Mouse (Mus musculus): ENCODE results near the gene Slc35f1. TPM values are rescaled to one million over a fixed set of nuclear protein-coding genes. Genes with fewer than 3 reads are reported as not detected.
"Not testable (repeated sequence)": the region's sequence is repeated elsewhere in the genome, so short reads cannot be mapped to it uniquely, and the experiment has no call there.

Slc35f1 gene
- total and polyA plus RNA-seq, 2 experiments from 2014 or later, result 35.2 to 111 TPM

DNA sequence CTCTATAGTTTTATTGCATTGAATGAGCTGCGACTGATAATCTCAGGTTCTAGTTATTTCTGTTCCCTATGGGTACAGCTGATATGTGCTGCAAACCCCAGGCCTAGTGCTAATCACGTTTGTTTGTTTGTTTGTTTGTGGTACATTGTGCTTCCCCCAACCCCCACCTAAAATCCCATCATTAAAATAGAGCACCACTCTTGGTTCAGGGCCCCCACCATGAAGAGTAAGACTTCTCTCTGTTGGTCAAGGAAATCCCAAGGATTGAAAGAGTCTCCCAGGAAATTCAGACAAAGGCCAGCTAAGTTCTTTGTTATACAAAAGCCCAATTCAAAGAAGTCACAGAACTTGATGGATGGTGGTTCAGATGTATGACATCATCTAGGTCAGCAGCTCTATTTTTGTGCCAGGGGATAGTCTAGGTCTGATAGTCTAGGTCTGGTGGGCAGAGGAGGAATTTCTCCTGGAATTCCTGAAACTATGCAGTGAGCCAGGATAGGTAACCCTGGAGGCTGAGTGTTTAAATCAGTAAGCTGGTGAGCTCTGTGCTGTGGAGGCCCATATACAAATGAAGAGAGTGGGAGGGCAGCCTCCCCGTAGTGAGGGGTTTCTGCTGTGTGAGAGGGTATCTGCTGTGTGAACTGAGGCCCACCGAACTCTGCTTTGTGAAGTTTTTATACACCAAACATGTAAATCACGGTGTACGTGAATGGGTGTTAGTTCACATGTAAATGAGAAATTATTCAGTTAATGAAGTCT, 187.1 kb downstream of the Slc35f1 start:
- Histone ChIP-seq H3K9ac (replicated peaks; ENCODE audit: low read length, poor library complexity, severe bottlenecking) (no peak overlapping the region), H3K27me3 (ENCODE audit: insufficient read depth, low read length) (no peaks in the 10 kb centered on the region), H3K4me1 (ENCODE audit: insufficient read depth, low read length) (no peaks in the 10 kb centered on the region; the same call in 1 of the 2 replicates), H3K4me2 (ENCODE audit: low read depth, low read length, poor library complexity, severe bottlenecking) (no peak overlapping the region), H3K4me3 (ENCODE audit: low read depth, low read length) (no peak overlapping the region), H3K27ac (ENCODE audit: low read depth, low read length) (no peak overlapping the region), H3K36me3 (ENCODE audit: insufficient read depth, low read length) (no peaks in the 10 kb centered on the region), H3K9me3 (ENCODE audit: low read length) (no peaks in the 10 kb centered on the region)
- no peak for TF ChIP-seq CTCF (IDR thresholded peaks at IDR 0.05)
- 26% methylated on average over 6 of the region's 6 CpGs for WGBS
- ATAC-seq (ENCODE audit: low FRiP score), result peak; percentile 39; the same call in 1 of the 2 replicates
- DNase-seq (ENCODE audit: low spot score), result no peak

DNA sequence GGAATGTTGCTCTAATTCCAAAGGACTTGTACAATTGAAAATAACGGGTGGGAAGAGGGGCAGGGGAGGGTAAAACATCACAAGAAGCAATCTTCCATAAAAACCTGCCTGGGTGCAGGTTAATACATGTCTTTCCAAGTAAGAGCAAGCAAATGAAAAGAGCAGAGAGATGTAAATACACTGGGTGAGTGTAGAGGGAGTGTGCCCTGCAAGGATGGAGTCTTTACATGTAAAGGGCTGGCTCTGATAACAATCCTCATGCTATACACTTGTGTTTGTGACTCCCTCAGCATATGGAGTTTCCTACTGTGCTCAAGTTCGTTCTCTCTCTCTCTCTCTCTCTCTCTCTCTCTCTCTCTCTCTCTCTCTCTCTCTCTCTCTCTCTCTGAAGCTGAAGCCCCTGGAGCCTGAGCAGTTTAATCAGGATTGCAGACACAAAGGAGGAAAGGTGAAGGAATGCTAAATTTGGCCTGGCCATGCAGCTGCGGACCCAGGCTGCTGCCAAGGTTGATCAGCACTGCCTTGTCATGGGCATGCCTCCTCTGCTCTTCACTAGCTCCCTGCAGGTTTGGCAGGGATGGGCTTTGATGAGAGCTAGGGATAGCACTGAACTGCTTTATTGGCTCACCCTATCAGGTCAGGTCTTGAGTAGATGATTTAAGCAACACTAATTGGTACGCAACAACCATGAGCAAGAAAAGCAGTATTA, 187.9 kb downstream of the Slc35f1 start:
- no peaks in the 10 kb centered on the region; the same call in 1 of the 2 replicates for H3K4me1 ChIP-seq (ENCODE audit: insufficient read depth, low read length)
- no peak overlapping the region for H3K4me3 ChIP-seq (ENCODE audit: low read depth, low read length)
- no peaks in the 10 kb centered on the region for H3K9me3 ChIP-seq (ENCODE audit: low read length)
- H3K36me3 ChIP-seq (ENCODE audit: insufficient read depth, low read length), result no peaks in the 10 kb centered on the region
- no peak overlapping the region for H3K4me2 ChIP-seq (ENCODE audit: low read depth, low read length, poor library complexity, severe bottlenecking)
- H3K27ac ChIP-seq (ENCODE audit: low read depth, low read length), result no peak overlapping the region
- H3K9ac ChIP-seq (replicated peaks; ENCODE audit: low read length, poor library complexity, severe bottlenecking), result no peak overlapping the region
- ATAC-seq (ENCODE audit: low FRiP score) (no peak; the same call in 1 of the 2 replicates), DNase-seq (ENCODE audit: low spot score) (peak; percentile 10)
- TF ChIP-seq CTCF (IDR thresholded peaks at IDR 0.05), result no peak
- no peaks in the 10 kb centered on the region for H3K27me3 ChIP-seq (ENCODE audit: insufficient read depth, low read length)
- WGBS, result 45% methylated on average over 4 of the region's 4 CpGs

DNA sequence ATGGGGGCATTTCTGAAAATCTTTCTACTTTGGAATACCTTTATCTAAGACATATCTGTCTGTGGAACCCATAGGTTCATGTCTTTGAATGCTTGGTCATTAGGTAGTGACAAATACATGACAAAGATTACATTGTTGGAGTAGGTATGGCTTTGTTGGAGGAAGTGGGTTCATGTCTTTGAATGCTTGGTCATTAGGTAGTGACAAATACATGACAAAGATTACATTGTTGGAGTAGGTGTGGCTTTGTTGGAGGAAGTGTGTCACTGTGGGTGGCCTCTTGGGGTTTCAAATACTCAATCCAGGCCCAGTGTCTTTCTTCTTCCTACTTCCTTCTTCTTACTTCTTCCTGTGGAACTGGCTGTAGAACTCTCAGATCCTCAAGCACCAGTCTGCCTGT, 206.4 kb downstream of the Slc35f1 start:
- not testable (repeated sequence) for H3K27ac ChIP-seq (ENCODE audit: low read depth, low read length); DNase-seq (ENCODE audit: low spot score); H3K4me2 ChIP-seq (ENCODE audit: low read depth, low read length, poor library complexity, severe bottlenecking); H3K27me3 ChIP-seq (ENCODE audit: insufficient read depth, low read length); ATAC-seq (ENCODE audit: low FRiP score); H3K4me1 ChIP-seq (ENCODE audit: insufficient read depth, low read length); H3K4me3 ChIP-seq (ENCODE audit: low read depth, low read length); H3K36me3 ChIP-seq (ENCODE audit: insufficient read depth, low read length); H3K9ac ChIP-seq (replicated peaks; ENCODE audit: low read length, poor library complexity, severe bottlenecking); H3K9me3 ChIP-seq (ENCODE audit: low read length)

DNA sequence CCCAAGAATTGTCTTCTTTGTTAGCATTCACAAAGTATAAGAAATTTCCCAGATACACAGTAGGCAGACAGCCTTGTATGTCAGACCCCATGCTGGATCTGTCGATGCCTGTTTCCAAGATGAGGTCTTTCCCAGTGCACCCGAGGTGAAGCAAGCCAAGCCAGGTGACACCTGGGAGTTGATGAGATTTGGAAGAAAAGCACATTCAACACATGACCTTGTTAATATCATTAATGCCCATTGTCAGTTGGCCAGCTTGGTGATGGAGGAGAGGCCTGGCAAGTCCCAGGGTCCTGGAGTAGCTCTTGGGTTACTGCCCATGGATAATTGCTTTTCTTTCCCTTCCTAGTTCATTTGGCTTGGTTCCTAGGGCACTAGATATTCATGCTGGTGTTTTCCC, 214.6 kb downstream of the Slc35f1 start:
- Histone ChIP-seq H3K4me2 (ENCODE audit: low read depth, low read length, poor library complexity, severe bottlenecking) (no peak overlapping the region), H3K4me3 (ENCODE audit: low read depth, low read length) (no peak overlapping the region), H3K36me3 (ENCODE audit: insufficient read depth, low read length) (no peaks in the 10 kb centered on the region), H3K9ac (replicated peaks; ENCODE audit: low read length, poor library complexity, severe bottlenecking) (no peak overlapping the region), H3K27me3 (ENCODE audit: insufficient read depth, low read length) (no peaks in the 10 kb centered on the region), H3K4me1 (ENCODE audit: insufficient read depth, low read length) (no peaks in the 10 kb centered on the region), H3K9me3 (ENCODE audit: low read length) (no peaks in the 10 kb centered on the region), H3K27ac (ENCODE audit: low read depth, low read length) (no peak overlapping the region)
- DNase-seq (ENCODE audit: low spot score) (peak; percentile 80), ATAC-seq (ENCODE audit: low FRiP score) (no peak)
- no peak for TF ChIP-seq CTCF (IDR thresholded peaks at IDR 0.05)
- 71% methylated on average over 2 of the region's 2 CpGs for WGBS

DNA sequence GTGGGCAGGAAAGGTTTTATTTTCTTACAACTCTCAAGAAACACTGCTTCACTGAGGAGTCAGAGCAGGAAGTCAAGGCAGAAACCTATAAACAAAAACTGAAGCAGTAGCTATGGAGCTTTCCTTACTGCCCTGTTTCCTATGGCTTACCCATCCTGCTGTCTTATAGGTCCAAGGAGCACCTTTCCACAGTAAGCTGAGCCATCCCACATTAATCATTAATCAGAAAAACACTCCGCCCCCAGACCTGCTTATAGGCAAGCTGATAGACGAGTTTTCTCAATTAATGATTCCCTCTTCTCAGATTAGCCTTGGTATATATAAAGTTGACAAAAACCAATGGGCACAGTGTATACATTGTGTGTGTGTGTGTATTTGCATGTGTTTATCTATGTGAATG, 221.4 kb downstream of the Slc35f1 start:
- no peak for DNase-seq (ENCODE audit: low spot score)
- Histone ChIP-seq H3K4me2 (ENCODE audit: low read depth, low read length, poor library complexity, severe bottlenecking) (no peak overlapping the region), H3K9ac (replicated peaks; ENCODE audit: low read length, poor library complexity, severe bottlenecking) (no peak overlapping the region), H3K27me3 (ENCODE audit: insufficient read depth, low read length) (no peaks in the 10 kb centered on the region), H3K27ac (ENCODE audit: low read depth, low read length) (no peak overlapping the region), H3K4me1 (ENCODE audit: insufficient read depth, low read length) (no peaks in the 10 kb centered on the region), H3K9me3 (ENCODE audit: low read length) (no peaks in the 10 kb centered on the region), H3K4me3 (ENCODE audit: low read depth, low read length) (no peak overlapping the region), H3K36me3 (ENCODE audit: insufficient read depth, low read length) (no peaks in the 10 kb centered on the region)
- 89% methylated on average over 2 of the region's 2 CpGs for WGBS
- ATAC-seq (ENCODE audit: low FRiP score), result no peak
- TF ChIP-seq CTCF (IDR thresholded peaks at IDR 0.05), result no peak

DNA sequence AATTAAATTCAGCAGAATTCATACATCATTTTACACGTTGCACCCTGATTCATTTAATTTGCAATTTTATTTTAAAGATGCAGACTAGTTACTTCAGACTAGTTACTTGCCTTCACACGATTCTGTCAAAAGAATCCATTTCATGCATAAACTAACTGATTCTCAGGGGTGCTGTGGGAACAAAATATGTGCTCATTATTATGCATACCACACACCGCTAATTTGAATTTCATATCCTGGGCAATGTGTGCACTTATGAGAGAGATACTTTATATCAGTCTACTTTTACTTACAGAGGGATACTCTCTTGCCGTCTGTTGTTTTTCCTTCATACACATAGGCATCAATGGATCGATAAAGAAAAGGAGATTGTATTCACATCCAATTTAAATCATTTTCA, 228.4 kb downstream of the Slc35f1 start:
- Histone ChIP-seq H3K27ac (ENCODE audit: low read depth, low read length) (no peak overlapping the region), H3K9ac (replicated peaks; ENCODE audit: low read length, poor library complexity, severe bottlenecking) (no peak overlapping the region), H3K4me3 (ENCODE audit: low read depth, low read length) (no peak overlapping the region), H3K27me3 (ENCODE audit: insufficient read depth, low read length) (no peaks in the 10 kb centered on the region), H3K4me1 (ENCODE audit: insufficient read depth, low read length) (no peaks in the 10 kb centered on the region), H3K9me3 (ENCODE audit: low read length) (no peaks in the 10 kb centered on the region), H3K4me2 (ENCODE audit: low read depth, low read length, poor library complexity, severe bottlenecking) (no peak overlapping the region), H3K36me3 (ENCODE audit: insufficient read depth, low read length) (no peaks in the 10 kb centered on the region)
- DNase-seq (ENCODE audit: low spot score), result no peak
- 49% methylated on average over 5 of the region's 5 CpGs for WGBS
- no peak for TF ChIP-seq CTCF (IDR thresholded peaks at IDR 0.05)
- ATAC-seq (ENCODE audit: low FRiP score), result no peak
